Mouse (Mus musculus) cerebellum, postnatal 4 days (tissue): Measurements from ENCODE around the gene Hist3h2ba.
A peak's percentile ranks its signal among the peaks of the same experiment; 100 is the strongest.

Source experiments
- DNase-seq, 2 experiments: peaks; one replicate each; pipeline ENCODE4 v3.0.0; 2022; ENCODE audit warnings: low spot score in 2 of 2, mixed read lengths in 1 of 2

Gene Hist3h2ba

DNA sequence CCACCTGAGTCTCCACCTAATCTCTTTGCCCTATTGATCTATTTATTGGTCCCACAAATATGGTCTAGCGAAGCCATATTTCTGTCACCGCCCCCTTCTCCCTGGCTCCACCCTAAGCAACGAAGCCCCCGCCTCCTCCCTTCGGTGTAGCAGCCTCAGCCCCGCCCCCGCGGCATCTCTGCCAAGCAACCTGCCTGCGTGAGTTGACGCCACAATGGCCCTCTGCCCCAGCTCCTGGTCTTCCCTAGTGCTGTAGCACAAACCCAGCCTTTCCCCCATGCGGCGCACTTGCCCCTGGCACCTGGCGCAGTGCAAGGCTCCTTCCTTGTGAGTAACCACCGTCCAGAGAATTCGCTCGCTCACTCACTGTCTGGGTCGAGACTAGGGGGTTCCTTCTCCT lies 14.8 kb downstream of the Hist3h2ba start:
- peak in 1 of 2 experiments; percentile 27 for DNase-seq

DNA sequence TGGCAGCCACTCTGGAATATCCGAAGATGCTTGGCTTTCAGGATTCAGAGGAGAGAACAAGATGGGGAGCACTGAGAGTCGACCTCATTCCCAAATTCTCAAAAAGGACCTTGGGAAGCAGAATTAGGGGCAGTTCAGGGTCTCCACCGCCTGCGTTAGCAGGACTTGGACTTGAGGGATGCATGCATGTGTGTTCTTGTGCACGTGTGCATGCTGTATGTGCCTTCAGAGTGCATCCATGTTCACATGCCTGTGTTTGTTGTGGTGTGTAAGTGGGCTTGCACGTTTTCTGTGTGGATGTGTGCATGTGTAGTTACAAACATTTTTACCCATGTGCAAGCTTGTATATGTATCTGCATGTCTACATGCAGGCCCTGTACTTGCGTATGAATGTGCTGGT lies 15.5 kb downstream of the Hist3h2ba start:
- no peak for DNase-seq

DNA sequence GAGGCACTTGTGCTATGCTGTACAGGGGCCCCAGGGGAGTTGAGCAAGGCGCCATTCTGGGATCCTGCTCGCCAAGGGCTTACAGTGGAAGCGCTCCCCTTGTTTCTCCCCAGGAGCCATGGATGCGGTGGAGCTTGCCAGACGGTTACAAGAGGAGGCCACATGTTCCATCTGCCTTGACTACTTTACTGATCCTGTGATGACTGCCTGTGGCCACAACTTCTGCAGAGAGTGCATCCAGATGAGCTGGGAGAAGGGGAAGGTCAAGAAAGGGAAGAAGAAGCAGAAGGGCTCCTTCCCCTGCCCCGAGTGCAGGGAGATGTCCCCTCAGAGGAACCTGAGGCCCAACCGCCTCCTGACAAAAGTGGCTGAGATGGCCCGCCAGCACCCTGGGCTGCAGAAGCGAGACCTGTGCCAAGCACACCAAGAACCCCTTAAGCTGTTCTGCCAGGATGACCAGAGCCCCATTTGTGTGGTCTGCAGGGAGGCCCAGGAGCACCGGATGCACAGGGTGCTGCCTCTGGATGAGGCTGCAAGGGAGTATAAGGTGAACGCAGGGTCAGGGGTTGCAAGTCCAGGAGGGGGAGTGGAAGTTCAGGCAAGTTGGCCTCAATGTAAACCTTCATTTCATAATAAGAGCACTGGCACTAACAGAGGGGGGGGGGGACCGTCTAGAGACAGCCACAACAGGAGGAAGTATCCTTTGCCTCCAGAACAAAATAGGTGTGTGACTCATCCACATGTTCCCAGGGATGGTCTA lies 16.5 kb downstream of the Hist3h2ba start:
- no peak for DNase-seq

DNA sequence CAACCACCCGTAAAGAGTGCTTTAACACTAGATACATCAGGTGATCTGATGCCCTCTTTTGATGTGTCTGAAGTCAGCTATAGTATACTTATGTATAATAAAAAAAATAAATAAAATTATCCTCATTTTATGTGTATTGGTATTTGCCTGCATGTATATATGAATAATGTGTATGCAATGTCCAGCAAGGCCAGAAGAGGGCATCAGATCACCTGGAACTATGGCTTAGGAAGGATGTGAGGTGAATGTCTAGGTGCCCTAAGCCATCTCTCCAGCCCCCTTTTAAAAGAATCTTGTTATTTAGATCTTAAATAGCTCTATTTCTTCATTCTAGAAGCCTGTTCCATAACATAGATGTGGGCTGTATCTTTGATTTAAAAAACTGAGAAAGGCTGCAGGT lies 18.6 kb downstream of the Hist3h2ba start:
- no peak for DNase-seq

DNA sequence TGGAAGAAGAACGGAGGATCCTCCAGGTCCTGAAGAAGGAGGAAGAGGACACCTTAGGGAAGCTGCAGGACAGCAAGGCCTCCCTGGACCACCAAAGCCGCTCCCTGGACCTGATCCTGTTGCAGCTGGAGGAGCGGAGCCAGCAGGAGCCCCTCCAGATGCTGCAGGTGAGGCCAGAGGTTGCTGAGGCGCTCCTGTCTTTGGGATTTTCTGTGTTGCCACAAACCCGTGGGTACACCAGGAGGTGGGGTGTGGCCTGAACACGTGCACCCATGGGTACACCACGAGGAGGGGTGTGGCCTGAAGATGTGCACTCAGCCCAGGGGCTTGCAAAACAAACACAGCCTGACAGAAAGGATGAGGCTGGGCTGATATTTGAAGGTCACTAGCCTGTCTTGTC lies 19.8 kb downstream of the Hist3h2ba start:
- DNase-seq: no peak

DNA sequence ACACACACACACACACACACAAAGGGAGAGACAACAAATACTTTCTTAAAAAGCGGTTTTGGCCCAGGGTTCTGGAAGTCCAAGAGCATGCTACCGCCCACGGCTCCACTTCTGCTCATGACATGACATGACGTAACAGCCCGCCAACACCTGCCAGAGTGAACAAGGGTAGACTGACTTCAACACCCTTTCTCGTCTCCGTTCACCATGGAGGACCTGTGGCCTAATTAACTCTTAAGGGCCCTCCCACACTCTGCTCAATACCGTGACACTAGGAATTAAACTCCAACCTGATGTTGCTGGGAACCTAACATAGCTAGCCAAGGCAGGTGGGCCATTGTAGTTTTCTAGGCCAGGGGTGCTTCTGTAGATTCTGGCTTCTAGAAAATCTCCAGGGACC lies 20.3 kb downstream of the Hist3h2ba start:
- no peak for DNase-seq

DNA sequence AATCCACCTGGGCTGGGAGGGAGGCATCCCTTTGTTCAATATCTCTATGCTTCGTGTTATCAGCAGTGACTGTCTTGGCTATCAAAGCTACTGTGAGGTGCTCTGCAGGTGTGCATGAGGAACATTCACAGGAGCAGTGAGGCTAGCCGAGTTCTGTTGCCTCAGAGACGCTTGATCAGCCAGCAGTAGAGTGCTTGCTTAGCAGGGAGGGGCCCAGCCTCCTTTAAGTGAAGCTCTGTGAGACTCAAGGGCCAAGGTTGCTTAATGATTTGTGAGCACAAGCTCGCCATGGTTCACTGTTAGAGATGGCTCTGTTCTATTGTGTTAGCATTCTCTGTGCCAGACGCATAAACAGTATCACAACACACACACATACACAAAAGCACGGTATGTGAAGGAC lies 20.9 kb downstream of the Hist3h2ba start:
- DNase-seq: no peak

DNA sequence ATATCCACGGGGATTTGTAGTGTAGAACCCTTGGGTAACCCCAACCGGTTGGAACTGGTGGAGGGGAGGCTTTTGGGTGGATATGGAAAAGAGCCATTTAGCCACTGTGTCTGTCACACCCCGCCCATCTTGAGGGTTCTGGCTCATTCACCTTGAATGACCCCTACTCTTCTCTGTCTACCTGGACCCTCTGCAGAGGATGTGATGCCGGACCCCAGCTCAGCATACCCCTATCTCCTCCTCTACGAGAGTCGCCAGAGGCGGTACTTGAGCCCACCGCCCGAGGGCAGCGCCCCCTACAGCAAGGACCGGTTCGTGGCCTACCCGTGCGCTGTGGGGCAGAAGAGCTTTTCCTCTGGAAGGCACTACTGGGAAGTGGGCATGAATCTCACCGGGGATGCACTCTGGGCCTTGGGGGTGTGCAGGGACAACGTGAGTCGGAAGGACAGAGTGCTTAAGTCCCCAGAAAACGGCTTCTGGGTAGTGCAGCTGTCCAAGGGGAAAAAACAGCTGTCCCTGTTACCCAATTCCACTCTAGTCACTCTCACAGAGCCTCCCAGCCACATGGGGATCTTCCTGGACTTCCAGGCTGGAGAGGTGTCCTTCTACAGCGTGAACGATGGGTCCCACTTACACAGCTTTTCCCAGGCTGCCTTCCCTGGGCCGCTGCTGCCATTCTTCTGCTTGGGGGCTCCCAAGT lies 22.3 kb downstream of the Hist3h2ba start:
- no peak for DNase-seq

DNA sequence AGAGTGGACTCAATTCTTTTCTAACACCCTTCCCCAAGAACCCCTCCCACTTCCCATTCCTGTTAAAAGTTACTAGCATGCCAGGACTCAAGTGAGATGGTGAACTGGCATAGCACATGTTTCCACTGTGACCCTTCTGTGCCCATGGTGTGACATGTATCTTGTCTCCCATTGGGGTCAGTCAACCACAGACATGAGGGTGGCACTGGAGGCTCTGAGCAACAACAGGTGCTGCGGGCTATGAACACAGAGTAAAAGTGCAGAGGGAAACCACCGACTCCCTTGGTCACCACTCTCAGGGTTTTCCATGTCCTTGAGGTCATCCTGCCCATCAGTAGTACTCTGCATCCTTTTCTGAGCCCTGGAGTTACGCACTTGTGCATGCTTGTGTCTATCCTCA lies 23.1 kb downstream of the Hist3h2ba start:
- no peak for DNase-seq

DNA sequence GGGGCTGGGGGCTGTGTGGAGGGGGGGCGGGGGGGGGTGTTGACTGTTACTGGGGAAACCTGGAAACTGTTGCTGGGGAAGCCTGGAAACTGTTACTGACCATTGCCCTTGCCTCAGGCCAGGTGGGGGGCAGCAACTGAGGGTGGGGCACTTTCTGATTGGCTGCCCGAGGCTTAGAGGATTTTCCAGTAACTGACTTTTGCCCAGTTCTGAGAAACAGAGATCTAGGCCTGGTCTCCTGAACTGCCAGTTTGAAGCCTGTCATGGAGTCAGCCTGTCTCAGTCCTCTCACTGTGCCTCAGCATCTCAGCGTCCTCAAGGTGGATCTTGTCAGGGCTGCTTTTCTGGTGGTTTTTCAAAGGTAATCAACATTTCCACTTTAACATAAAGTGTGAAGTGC lies 25.7 kb downstream of the Hist3h2ba start:
- no peak for DNase-seq

DNA sequence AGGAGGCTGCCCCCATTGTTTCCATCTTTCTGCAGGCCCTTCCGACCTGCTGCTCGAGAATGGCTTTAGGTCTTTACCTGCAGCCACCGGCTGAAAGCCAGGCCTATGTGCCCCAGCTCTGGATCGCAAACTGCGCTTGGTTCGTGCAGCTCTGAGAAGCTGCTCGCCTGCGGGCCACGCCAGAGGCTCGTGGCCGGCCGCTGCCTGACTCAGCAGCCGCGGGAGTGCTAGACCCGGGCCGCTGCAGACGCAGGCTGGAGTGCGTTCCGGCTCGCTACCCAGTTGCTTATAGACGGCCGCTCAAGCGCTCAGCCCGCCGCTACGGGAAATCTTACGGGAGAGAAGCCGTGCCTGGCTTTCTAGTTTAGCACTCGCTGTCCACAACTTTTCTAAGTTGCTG lies 28.4 kb downstream of the Hist3h2ba start:
- DNase-seq: no peak

DNA sequence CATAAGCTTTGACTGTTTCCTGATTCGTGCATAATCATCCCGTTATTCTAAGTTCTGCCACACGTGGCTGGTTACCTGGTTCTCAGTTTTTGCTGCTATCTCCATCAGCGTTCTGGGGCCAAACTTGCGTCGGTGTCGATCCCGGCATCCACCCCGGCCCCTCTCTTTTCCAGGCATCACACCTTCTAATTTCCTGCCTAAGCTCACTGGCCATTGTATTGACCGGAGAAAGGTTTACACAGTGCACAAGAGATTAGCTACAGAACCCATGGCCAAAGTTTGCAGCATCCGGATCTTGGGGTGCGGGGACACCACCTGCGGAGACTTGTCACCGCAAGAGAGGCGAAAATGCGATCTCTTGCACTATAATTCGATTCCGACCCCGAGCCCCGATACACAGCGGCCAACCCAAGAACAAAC lies 28.9 kb downstream of the Hist3h2ba start:
- DNase-seq: no peak

DNA sequence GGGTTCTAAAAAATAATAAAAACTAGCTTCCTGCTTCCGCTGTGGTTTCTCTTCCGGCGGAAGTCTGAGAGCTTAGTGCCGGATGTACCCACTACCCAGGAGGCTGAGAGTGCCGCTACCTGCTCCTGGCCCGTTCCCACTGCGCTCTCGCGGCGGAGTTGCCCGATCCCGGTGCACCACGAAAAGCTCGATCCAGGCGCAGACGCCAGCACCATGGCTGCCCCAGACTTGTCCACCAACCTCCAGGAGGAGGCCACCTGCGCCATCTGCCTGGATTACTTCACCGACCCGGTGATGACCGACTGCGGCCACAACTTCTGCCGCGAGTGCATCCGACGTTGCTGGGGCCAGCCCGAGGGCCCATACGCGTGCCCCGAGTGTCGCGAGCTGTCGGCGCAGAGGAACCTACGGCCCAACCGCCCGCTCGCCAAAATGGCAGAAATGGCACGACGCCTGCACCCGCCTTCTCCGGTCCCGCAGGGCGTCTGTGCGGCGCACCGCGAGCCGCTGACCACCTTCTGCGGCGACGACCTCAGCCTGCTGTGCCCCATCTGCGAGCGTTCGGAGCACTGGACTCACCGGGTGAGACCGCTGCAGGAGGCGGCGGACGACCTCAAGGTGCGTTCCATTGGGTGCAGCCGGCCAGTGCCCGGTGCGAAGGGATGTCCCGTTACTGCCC lies 29.4 kb downstream of the Hist3h2ba start, which contains the start of gene Trim11:
Gene Trim11 (plus strand): TSS at position 67 of the 679 bp plus-strand sequence.
- peak in 1 of 2 experiments; percentile 51 for DNase-seq

DNA sequence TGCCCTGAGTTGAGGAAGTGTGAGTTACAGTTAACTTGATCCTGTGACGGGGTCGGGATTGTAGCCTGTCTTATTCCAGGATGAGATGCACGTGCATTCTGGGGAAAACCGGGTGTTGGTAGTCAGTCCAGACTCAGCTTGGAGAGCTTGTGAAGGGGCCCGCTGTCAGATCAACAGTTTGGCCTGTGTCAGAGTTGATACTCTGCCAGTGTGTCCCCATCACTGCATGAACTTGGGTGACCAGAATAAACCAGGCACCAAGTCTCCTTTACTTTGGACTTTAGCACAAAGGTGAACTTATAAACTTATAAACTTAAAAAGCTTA lies 29.9 kb downstream of the Hist3h2ba start:
- DNase-seq: no peak

DNA sequence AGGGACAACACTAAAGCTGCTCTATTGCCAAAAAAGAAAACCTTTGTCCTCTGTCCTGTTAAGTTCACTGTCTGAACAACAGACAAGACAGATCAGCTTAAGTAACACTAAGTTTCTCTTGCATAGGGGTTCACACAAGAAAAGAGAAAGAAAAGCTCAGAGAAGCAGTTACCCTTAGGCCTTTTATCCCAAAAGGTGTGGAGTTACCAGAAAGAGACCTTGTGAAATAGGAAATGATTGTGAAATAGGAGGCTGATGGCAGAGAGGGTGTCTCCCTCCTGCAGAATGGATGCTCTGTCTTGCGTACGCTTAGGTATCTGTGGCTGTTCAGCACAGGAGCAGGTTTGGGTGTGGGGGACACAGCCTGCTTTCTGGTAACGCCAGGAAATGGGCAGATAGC lies 30.5 kb downstream of the Hist3h2ba start:
- no peak for DNase-seq

DNA sequence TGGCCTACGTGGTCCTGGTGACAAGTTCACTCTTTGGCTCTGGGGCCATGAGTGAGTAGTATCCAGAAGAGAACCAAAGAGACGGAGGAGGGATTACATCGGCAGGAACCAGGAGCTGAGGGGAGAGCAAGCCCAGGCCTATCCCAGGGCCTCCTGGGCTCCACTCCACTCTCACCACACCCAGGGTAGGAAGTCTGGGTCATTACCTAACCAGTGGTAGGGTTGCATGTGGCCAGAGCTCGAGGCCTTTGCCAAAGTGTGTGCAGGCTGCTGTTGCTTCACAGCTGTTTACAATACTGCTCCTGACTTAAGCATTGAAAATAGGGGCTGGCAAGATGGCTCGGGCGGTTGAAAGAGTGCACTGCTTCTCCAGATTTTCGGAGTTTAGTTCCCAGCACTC lies 30.9 kb downstream of the Hist3h2ba start:
- no peak for DNase-seq

DNA sequence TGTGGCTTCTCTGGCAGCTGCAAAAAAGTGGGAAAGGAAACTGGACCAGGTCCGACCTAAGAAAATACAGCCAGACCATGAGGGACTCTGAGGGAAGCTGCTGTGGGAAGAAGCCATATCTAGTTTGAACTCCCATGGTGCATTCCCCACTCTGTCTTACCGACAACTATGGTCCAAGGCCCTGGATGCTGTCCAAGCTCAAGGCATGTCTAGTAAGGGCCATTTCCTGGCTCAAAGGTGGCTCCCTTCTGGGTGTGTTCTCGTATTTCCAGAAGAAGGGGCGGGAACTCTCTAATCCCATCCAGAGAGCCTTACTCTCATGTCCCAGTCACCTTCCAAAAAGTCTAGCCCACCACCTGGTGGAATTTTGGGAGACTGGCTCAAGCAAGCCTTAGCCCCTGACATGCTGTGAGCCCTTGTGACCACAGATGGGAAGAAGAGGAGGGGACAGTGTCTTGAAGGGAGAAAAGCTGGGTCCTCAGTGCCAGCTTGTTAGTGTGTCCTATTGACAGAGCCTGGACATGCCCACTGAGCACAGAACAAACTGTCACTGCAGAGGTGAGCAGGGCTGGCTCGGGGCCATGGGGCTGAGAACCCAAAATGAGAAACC lies 31.8 kb downstream of the Hist3h2ba start:
- no peak for DNase-seq

DNA sequence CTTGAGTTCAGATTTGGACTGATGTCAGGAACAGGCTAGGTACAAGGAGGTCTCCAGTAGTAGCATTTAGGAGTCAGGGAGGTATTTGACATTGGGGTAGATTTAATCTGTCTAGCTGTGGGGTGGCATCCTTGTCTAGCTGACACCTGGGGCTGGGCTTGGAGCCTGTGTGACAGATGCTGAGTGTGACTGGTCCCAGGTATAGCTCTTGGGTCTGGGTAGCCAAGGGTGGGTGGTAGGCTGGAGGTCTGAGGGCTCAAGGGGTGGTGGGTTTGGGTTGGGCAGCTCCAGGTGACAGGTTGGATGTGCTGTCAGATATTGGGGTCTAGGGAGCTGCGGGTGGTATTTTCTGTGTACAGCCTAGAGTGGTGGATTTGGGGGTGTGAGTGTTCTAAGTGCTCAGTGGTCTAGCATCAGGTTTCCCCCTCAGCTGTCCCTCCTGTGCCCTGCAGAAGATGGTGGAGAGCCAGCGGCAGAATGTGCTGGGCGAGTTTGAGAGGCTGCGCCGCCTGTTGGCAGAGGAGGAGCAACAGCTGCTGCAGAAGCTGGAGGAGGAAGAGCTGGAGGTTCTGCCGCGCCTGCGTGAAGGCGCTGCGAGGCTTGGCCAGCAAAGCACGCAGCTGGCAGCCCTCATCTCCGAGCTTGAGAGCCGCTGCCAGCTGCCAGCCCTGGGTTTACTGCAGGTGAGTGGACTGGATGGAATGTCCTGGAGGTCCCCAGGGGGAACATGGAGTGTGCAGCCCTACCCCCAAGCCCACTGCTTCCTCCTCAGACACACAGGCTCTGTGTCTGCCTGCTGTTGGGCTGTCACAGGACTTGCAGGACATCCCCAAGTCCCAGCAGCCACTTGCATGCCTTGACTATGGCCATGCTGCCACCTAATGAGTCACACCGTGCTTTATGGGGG lies 33.1 kb downstream of the Hist3h2ba start:
- peak in 1 of 2 experiments; percentile 65 for DNase-seq

DNA sequence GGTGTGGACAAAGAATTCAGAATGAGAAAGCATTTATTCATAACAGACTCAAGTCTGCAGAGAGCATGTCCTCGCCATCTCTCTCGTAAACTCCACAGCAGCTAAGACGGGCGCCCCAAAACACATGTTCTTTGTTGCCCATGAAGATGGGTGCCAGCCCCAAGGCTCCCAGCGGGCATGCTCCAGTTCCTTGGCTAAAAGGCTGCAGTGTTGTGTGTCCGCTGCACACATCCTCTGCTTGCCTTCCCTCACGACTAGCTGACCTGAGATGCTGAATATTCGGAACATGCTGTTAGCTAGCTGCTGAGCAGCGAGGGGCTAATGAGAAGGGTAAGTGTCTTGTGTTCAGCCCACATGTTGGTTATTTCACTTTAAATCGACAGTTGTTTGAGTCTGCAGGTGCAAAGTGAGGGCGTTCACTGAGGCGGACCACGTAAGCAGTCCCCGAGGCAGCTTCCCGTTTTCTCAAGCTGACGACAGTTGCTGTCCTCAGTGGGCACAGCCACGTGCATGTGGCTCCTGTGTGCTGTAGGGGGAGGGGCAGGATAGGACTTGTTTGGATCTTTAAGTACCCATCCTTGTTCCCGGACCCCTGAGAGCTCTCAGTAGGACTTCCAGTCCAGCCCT lies 33.9 kb downstream of the Hist3h2ba start:
- no peak for DNase-seq

DNA sequence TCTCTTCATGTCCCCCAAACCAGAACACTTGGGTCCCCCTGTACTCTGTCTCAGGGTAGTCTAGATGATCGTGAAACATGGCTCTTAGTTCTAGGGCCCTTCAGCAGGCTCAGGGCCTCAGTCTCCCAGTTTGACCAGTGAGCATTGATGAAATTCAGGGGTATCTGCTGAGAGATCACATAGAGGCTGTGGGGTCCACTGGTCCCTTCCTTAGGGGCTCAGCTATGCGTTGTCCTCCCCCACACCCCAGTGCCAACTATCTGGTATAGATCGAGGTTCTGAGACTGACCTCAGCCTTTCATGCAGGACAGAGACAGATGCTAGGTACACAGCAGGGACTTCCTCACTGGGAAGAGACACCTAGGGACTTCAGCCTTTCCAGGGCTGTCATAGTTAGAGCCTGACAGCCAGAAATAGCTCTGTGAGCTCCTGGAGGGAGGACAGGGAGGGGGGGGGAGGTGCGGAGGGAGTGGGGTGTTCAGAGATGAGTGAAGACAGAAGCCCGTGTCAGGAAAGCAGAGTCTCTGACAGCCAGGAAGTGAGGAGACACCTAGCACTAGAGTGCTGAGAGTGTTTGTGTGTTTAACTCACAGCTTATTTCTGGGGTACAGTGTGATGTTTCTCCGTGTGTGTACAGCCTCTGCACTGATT lies 35.1 kb downstream of the Hist3h2ba start:
- DNase-seq: no peak
